Mouse (Mus musculus) stomach, postnatal 0 days (tissue): ENCODE data around the gene Cep112.

ENCODE experiments used
- CTCF ChIP-seq: IDR thresholded peaks from 2 replicates; pipeline ENCODE4 v1.5.1; 2016; ENCODE audit warnings: antibody characterized with exemption, low read depth, mild to moderate bottlenecking, moderate library complexity
- EP300 ChIP-seq: optimal IDR thresholded peaks from 2 replicates; pipeline ENCODE3; 2016; ENCODE audit warnings: antibody characterized with exemption

DNA sequence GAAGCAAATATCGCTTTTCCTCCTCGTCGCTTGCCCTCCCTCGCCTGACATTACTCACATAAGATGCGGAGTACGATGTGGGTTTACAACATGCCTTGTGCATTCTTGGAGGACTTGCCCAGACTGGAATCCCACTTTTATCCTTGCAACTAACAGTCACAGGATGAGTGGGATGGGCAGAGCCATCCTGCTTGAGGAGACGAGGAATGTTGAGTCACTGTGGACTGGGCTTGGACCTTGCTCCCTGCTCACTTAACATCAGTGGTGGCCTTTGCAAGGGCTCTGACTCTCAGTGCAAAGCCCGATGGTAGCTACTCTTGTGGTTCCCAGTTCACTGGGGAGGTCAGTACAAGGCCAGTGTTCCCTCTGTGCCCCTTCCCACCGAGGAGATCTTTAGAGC lies 473.1 kb downstream of the Cep112 start:
- TF ChIP-seq CTCF (no peak), EP300 (no peak)
